Mouse (Mus musculus) testis, adult 2 months (tissue): ENCODE results near the gene Alox5ap. TPM values are rescaled to one million over a fixed set of nuclear protein-coding genes. Genes with fewer than 3 reads are reported as not detected.
A peak's percentile ranks its signal among the peaks of the same experiment; 100 is the strongest.

Experiments used
- H3K27ac ChIP-seq: fragments of 200-500 bp; 2 replicates; pipeline ENCODE4 v1.5.1; 2012; ENCODE audit warnings: low read depth, low read length; ENCODE audit not compliant: control insufficient read depth, insufficient read depth
- H3K27me3 ChIP-seq: fragments of 200-500 bp; 2 replicates; pipeline ENCODE4 v1.6.1; 2012; ENCODE audit warnings: mild to moderate bottlenecking, low read length, moderate library complexity; ENCODE audit not compliant: control insufficient read depth, insufficient read depth
- H3K36me3 ChIP-seq: fragments of 200-500 bp; 2 replicates; pipeline ENCODE4 v1.6.1; 2012; ENCODE audit warnings: mild to moderate bottlenecking, low read length; ENCODE audit not compliant: control insufficient read depth, insufficient read depth
- H3K4me1 ChIP-seq: fragments of 200-500 bp; 2 replicates; pipeline ENCODE4 v1.6.1; 2012; ENCODE audit warnings: low read length; ENCODE audit not compliant: control insufficient read depth, insufficient read depth
- H3K4me3 ChIP-seq: fragments of 200-500 bp; 2 replicates; pipeline ENCODE4 v1.5.1; 2012; ENCODE audit warnings: low read depth, mild to moderate bottlenecking, low read length, moderate library complexity, mixed read lengths; ENCODE audit not compliant: control insufficient read depth
- CTCF ChIP-seq: fragments of 200-500 bp; IDR thresholded peaks from 2 replicates; pipeline ENCODE4 v1.5.1; 2012; ENCODE audit warnings: low read depth, mild to moderate bottlenecking, inconsistent platforms, low read length, moderate library complexity; ENCODE audit not compliant: control insufficient read depth, insufficient read depth, insufficient replicate concordance
- POLR2A ChIP-seq: fragments of 200-500 bp; IDR thresholded peaks from 2 replicates; pipeline ENCODE4 v1.6.1; 2012; ENCODE audit warnings: low read depth, mild to moderate bottlenecking, inconsistent platforms, low read length, moderate library complexity; ENCODE audit not compliant: control insufficient read depth
- polyA plus RNA-seq: library from polyadenylated mRNA; depleted of rRNA; stranded (reverse); fragments of >200 nt; gene quantifications from 2 replicates; pipeline ENCODE4 v1.2.3, GENCODE M21; 2012; rRNA removed

The Alox5ap gene
- polyA plus RNA-seq = 4.0 and 6.0 TPM in 2 replicates

- Histone ChIP-seq H3K4me3 (no peak within 1 kb of the TSS), H3K36me3 (no peaks in the 10 kb centered on the region), H3K27me3 (no peaks in the 10 kb centered on the region), H3K4me1 (peaks cover 2% of the 10 kb centered on the region; the same call in 1 of the 2 replicates), H3K27ac (no peak within 1 kb of the TSS)
- no peak for TF ChIP-seq POLR2A
- TF ChIP-seq CTCF = no peak
Observed at GRCm38 (mm10) chr5:149264405-149264804, at the start of gene Alox5ap. TSS of gene Alox5ap (plus strand) at chr5:149264767.

GRCm38 (mm10) chr5:149215540-149215939, 49.0 kb upstream of the Alox5ap start:
- H3K27me3 ChIP-seq = no peaks in the 10 kb centered on the region
- H3K36me3 ChIP-seq = no peaks in the 10 kb centered on the region; the same call in 1 of the 2 replicates
- no peaks in the 10 kb centered on the region for H3K4me1 ChIP-seq
- TF ChIP-seq POLR2A = no peak
- TF ChIP-seq CTCF = no peak
- H3K27ac ChIP-seq = no peak overlapping the region
- no peak overlapping the region for H3K4me3 ChIP-seq

- TF ChIP-seq CTCF (no peak), POLR2A (no peak)
- H3K27ac ChIP-seq = no peak overlapping the region
- no peaks in the 10 kb centered on the region; the same call in 1 of the 2 replicates for H3K36me3 ChIP-seq
Observed at GRCm38 (mm10) chr5:149217524-149218357, 46.8 kb upstream of the Alox5ap start.

GRCm38 (mm10) chr5:149219493-149219892, 45.1 kb upstream of the Alox5ap start:
- Histone ChIP-seq H3K4me3 (no peak overlapping the region), H3K36me3 (no peaks in the 10 kb centered on the region; the same call in 1 of the 2 replicates), H3K27ac (no peak overlapping the region), H3K4me1 (no peaks in the 10 kb centered on the region), H3K27me3 (no peaks in the 10 kb centered on the region)
- TF ChIP-seq POLR2A (no peak), CTCF (no peak)

More at GRCm38 (mm10) chr5:149217524-149218357, 46.8 kb upstream of the Alox5ap start:
- no peaks in the 10 kb centered on the region for H3K4me1 ChIP-seq
- H3K27me3 ChIP-seq = no peaks in the 10 kb centered on the region
- H3K4me3 ChIP-seq = no peak overlapping the region

GRCm38 (mm10) chr5:149221355-149221754, 43.2 kb upstream of the Alox5ap start:
- H3K36me3 ChIP-seq = no peaks in the 10 kb centered on the region
- no peaks in the 10 kb centered on the region for H3K27me3 ChIP-seq
- no peaks in the 10 kb centered on the region for H3K4me1 ChIP-seq
- H3K27ac ChIP-seq = no peak overlapping the region
- no peak overlapping the region for H3K4me3 ChIP-seq
- no peak for TF ChIP-seq CTCF
- TF ChIP-seq POLR2A = no peak

- H3K27me3 ChIP-seq = no peaks in the 10 kb centered on the region
- peaks cover 7% of the 10 kb centered on the region for H3K4me1 ChIP-seq
- no peaks in the 10 kb centered on the region for H3K36me3 ChIP-seq
- H3K4me3 ChIP-seq = no peak overlapping the region
- TF ChIP-seq CTCF (no peak), POLR2A (no peak)
- H3K27ac ChIP-seq = no peak overlapping the region
Observed at GRCm38 (mm10) chr5:149224666-149225065, 39.9 kb upstream of the Alox5ap start.

GRCm38 (mm10) chr5:149228700-149229618, 35.6 kb upstream of the Alox5ap start:
- peaks cover 10% of the 10 kb centered on the region for H3K4me1 ChIP-seq
- H3K27ac ChIP-seq = peak overlapping the region; percentile 85
- no peaks in the 10 kb centered on the region for H3K36me3 ChIP-seq
- peak overlapping the region; percentile 82 for H3K4me3 ChIP-seq
- H3K27me3 ChIP-seq = no peaks in the 10 kb centered on the region
- no peak for TF ChIP-seq CTCF
- TF ChIP-seq POLR2A = no peak; the same call in 1 of the 2 replicates
